Mouse (Mus musculus) lung, adult 10 weeks (tissue): ENCODE results near the gene Bicc1. TPM values are rescaled to one million over a fixed set of nuclear protein-coding genes. Genes with fewer than 3 reads are reported as not detected.

ENCODE experiments used
- polyA plus RNA-seq: library from polyadenylated mRNA; stranded (reverse); fragments of 350-450 nt; fragmentation: Illumina TruSeq; extraction: RNeasy Lipid Tissue Mini Kit (QIAGEN cat#74804); gene quantifications from one replicate; pipeline ENCODE4 v1.2.3, GENCODE M21; 2014; ENCODE audit warnings: low read depth, low replicate concordance; ENCODE audit not compliant: insufficient read depth

Bicc1 gene
- polyA plus RNA-seq, result 10.0 TPM

DNA sequence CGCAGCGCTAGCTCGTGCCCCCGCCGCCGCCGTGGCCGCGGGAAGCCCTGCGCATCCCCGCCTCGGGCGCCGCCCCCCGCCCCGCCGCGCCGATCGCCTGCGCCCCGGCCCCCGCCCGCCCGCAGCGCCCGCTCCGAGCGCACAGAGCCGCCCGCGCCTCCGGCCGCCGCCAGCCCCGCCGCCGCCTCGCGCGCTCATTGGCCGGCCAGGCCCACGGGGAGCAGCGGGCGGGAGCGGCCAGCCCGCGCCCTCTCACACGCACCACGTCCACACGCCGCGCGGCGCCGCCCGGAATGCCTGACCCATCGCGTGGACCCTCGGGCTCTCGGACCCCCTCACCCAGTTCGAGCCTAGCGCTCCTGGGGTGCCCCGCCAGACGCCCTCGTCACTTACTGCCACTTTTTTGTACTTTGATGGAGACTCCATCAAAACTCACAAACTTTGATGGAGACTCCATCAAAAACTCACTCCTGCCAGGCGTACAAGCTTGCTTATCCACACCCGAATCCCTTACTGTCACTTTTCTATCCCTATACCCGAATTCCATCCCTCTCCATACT lies at the start of gene Bicc1:
Gene Bicc1, minus strand, starts transcription at position 25 of the 560 bp plus-strand sequence.

Other genes starting within 250 kb of the Bicc1 start
- 25.2 TPM for gene Tfam, start 78.6 kb upstream of the Bicc1 start, polyA plus RNA-seq
- 28.2 TPM for gene Ube2d1, start 125.6 kb upstream of the Bicc1 start, polyA plus RNA-seq
- 57.0 TPM for gene Cisd1, start 185.3 kb upstream of the Bicc1 start, polyA plus RNA-seq
- 11.8 TPM for gene Ipmk, start 188.1 kb upstream of the Bicc1 start, polyA plus RNA-seq